Mouse (Mus musculus) heart, postnatal 14 days (tissue): ENCODE results near the gene Gm4340. TPM values are rescaled to one million over a fixed set of nuclear protein-coding genes. Genes with fewer than 3 reads are reported as not detected.
"Not testable (repeated sequence)": the region's sequence is repeated elsewhere in the genome, so short reads cannot be mapped to it uniquely, and the experiment has no call there.

Source experiments
- DNase-seq, 2 experiments: peaks; one replicate each; pipeline ENCODE4 v3.0.0; 2021 to 2022
- intact Hi-C: fragments of 180-260 bp; cut with DNase I; formaldehyde crosslinking; loops from one replicate; pipeline ENCODE4 v1.15.1; 2025
- long read RNA-seq, 2 experiments: library from polyadenylated mRNA; stranded (forward); transcript quantifications; one replicate each; pipeline ENCODE4 v2.0.0; 2021
- total RNA-seq, 2 experiments: library from RNA; stranded (reverse); gene quantifications; 2 replicates each; pipeline ENCODE4 v1.2.3; 2021

Gm4340 gene
- total RNA-seq: not detected
- long read RNA-seq, experiment 1: 0 reads
- long read RNA-seq, experiment 2: 0 reads

DNA sequence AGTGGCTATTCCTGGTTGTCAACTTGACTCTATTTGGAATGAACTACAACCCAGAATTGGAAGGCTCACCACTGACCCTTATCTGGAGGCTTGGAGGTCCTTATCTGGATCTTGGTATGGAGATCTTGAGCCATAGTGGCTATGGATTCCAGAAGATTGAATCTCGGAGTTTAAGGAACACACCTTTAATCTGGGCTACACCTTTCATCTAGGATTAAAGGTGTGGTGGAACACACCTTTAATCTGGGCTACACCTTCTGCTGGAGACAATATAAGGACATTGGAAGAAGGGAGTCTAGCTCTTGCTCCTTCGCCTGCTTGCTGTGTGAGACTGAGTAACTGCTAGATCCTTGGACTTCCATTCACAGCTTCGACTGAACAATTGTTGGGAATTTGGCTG, at the start of gene Gm4340:
TSS of gene Gm4340 (plus strand) at position 301 of the 400 bp plus-strand sequence.
- DNase-seq, intact Hi-C loops: not testable (repeated sequence)

GRCm38 (mm10) chr10:104151197-104151596, 42.6 kb upstream of the Gm4340 start, which contains the start of gene Gm6763:
Gene Gm6763 (plus strand): TSS chr10:104151497.
- DNase-seq, intact Hi-C loops: not testable (repeated sequence)

DNA sequence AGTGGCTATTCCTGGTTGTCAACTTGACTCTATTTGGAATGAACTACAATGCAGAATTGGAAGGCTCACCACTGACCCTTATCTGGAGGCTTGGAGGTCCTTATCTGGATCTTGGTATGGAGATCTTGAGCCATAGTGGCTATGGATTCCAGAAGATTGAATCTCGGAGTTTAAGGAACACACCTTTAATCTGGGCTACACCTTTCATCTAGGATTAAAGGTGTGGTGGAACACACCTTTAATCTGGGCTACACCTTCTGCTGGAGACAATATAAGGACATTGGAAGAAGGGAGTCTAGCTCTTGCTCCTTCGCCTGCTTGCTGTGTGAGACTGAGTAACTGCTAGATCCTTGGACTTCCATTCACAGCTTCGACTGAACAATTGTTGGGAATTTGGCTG, 34.1 kb upstream of the Gm4340 start, which contains the start of gene Gm8764:
TSS of gene Gm8764 (plus strand) at position 301 of the 400 bp plus-strand sequence.
- intact Hi-C loops, DNase-seq: not testable (repeated sequence)

DNA sequence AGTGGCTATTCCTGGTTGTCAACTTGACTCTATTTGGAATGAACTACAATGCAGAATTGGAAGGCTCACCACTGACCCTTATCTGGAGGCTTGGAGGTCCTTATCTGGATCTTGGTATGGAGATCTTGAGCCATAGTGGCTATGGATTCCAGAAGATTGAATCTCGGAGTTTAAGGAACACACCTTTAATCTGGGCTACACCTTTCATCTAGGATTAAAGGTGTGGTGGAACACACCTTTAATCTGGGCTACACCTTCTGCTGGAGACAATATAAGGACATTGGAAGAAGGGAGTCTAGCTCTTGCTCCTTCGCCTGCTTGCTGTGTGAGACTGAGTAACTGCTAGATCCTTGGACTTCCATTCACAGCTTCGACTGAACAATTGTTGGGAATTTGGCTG, 25.6 kb upstream of the Gm4340 start, which contains the start of gene Gm21304:
TSS of gene Gm21304 (plus strand) at position 301 of the 400 bp plus-strand sequence.
- intact Hi-C loops: not testable (repeated sequence)

GRCm38 (mm10) chr10:104176724-104177123, 17.1 kb upstream of the Gm4340 start, which contains the start of gene Gm21312:
Gene Gm21312 (plus strand): TSS chr10:104177024.
- intact Hi-C loops, DNase-seq: not testable (repeated sequence)

More for the DNA sequence above, 25.6 kb upstream of the Gm4340 start, which contains the start of gene Gm21304:
- DNase-seq: not testable (repeated sequence)

DNA sequence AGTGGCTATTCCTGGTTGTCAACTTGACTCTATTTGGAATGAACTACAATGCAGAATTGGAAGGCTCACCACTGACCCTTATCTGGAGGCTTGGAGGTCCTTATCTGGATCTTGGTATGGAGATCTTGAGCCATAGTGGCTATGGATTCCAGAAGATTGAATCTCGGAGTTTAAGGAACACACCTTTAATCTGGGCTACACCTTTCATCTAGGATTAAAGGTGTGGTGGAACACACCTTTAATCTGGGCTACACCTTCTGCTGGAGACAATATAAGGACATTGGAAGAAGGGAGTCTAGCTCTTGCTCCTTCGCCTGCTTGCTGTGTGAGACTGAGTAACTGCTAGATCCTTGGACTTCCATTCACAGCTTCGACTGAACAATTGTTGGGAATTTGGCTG, 8.6 kb upstream of the Gm4340 start, which contains the start of gene Gm20765:
TSS of gene Gm20765 (plus strand) at position 301 of the 400 bp plus-strand sequence.
- intact Hi-C loops, DNase-seq: not testable (repeated sequence)

DNA sequence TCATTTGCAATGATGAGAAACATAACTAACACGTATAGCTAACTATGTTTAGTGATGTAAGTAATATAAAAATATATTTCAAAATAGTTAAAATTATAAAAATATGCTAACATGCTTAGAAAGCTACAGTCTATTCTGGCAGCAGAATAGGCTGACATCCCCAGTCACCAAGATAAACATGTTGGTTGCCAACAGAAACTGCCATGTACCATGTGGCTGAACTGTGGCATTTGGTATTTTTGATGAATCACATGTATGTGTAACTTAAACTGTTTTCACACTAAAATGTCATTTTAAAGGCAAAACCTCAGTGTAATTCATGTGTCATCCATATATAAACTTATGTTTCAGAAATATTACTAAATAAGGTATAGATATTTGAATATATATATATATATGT, 15.8 kb downstream of the Gm4340 start:
- intact Hi-C loops: no loop called here
- no peak for DNase-seq

GRCm38 (mm10) chr10:104210268-104210990, 16.6 kb downstream of the Gm4340 start:
- DNase-seq: no peak
- intact Hi-C loops: no loop called here

GRCm38 (mm10) chr10:104214527-104214926, 20.7 kb downstream of the Gm4340 start:
- DNase-seq: no peak
- intact Hi-C loops: no loop called here

DNA sequence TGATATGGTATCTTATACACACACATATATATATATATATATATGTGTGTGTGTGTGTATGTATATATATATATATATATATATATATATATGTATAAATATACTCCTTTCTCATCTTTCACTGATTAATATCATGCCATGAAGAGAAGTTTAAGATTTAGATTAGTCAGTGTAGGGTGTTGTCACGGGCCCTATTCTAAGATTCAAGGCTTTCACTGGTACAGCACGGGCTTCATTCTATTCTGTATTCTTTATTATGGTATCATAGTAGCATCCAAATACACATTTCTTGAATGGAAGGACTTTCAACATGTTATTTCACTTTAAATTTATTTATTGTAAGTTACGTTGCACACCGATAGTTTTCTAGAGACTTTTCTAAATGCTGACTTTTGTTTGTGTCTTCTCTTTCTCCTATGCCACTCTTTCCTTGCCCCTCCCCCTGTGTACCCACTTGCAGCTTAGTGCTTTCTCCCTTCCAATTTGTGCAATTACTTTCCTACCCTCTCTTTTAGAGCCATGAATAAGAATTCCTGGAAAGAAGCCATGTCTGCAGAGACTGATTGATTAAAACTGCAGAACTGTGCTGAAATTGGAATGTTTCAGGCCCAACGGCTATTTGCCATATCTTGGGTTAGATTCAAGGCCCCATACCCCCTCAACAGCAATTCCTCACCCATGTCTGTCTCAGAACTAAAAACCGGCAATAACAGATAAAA, 26.6 kb downstream of the Gm4340 start:
- intact Hi-C loops: no loop called here
- no peak for DNase-seq

Other genes with a start within 250 kb of the Gm4340 start
- gene Gm21293, start 51.1 kb upstream of the Gm4340 start, total RNA-seq: not detected
- not detected for gene Gm6763, start 42.5 kb upstream of the Gm4340 start, total RNA-seq
- gene Gm8764, start 34.0 kb upstream of the Gm4340 start, total RNA-seq: not detected
- not detected for gene Gm21304, start 25.5 kb upstream of the Gm4340 start, total RNA-seq
- not detected for gene Gm21312, start 17.0 kb upstream of the Gm4340 start, total RNA-seq
- not detected for gene Gm20765, start 8.5 kb upstream of the Gm4340 start, total RNA-seq